Mouse (Mus musculus) liver, adult 2 months (tissue): ENCODE results near the gene Srm.
A peak's percentile ranks its signal among the peaks of the same experiment; 100 is the strongest.

ENCODE experiments used
- CTCF ChIP-seq: fragments of 200-500 bp; IDR thresholded peaks from 2 replicates; pipeline ENCODE4 v1.5.1; 2011; ENCODE audit warnings: low read depth, low read length, control low read depth
- POLR2A ChIP-seq: fragments of 200-500 bp; IDR thresholded peaks from 2 replicates; pipeline ENCODE4 v1.6.1; 2011; ENCODE audit warnings: low read length, control low read depth; ENCODE audit not compliant: insufficient read depth; ENCODE audit errors: extremely low read depth

GRCm38 (mm10) chr4:148601871-148602270 is 10.6 kb downstream of the Srm start:
- TF ChIP-seq CTCF: no peak
- peak; percentile 62; the same call in 1 of the 2 replicates for TF ChIP-seq POLR2A
